In genomic region chr5:147075103-147076025, GRCm38 (mm10) we compare ENCODE assay signal across 8 mouse cellular contexts. TPM values are rescaled to one million over a fixed set of nuclear protein-coding genes. Genes with fewer than 3 reads are reported as not detected.
DNase-seq lines count a peak whose midpoint lies in the region; ATAC-seq and TF ChIP-seq lines count a peak whose summit lies in the region.

No protein-coding gene starts in this region.

- H3K9ac ChIP-seq in intestine, embryonic 15.5 days: peak overlapping the region; percentile 81
- peak overlapping the region; percentile 83 for H3K9ac ChIP-seq in liver, postnatal 0 days (replicated peaks)
- peak overlapping the region; percentile 79 for H3K9ac ChIP-seq in stomach, postnatal 0 days (ENCODE audit: low read length)

- ATAC-seq in intestine, embryonic 15.5 days: no peak
- ATAC-seq in liver, postnatal 0 days: no peak
- no peak for ATAC-seq in stomach, postnatal 0 days (ENCODE audit: low FRiP score, low TSS enrichment)

- DNase-seq in gastrocnemius, adult 2 months: peak; percentile 18
- no peak for DNase-seq in gastrocnemius, postnatal 4 days (ENCODE audit: low spot score in 2 of 2)
- DNase-seq in forebrain, embryonic 10.5 days (ENCODE audit: extremely low spot score, low spot score): no peak
- no peak for DNase-seq in liver, postnatal 0 days
- no peak for DNase-seq in stomach, postnatal 0 days (ENCODE audit: low spot score)
- DNase-seq in thymus, postnatal 14 days: no peak
- DNase-seq in layer of hippocampus, postnatal 25 days (ENCODE audit: extremely low spot score in 1 of 2, low spot score in 1 of 2): no peak

- peak overlapping the region; percentile 88 for H3K4me3 ChIP-seq in gastrocnemius, adult 2 months
- H3K4me3 ChIP-seq in forebrain, embryonic 10.5 days: peak overlapping the region; percentile 79
- H3K4me3 ChIP-seq in intestine, embryonic 15.5 days (replicated peaks): peak overlapping the region; percentile 65
- H3K4me3 ChIP-seq in liver, postnatal 0 days (ENCODE audit: low read depth, low read length): peak overlapping the region; percentile 68
- peak overlapping the region; percentile 71 for H3K4me3 ChIP-seq in stomach, postnatal 0 days (ENCODE audit: low read depth, low read length)

- intact Hi-C loops in gastrocnemius, adult 2 months (cut with DNase I): loop anchor here (2.0 to 5.0 kb wide), 3 partner anchors 37 to 243 kb away; partner anchors contain the start of genes Mtif3 and Rpl21

- peak overlapping the region; percentile 94 for H3K27ac ChIP-seq in gastrocnemius, adult 2 months
- H3K27ac ChIP-seq in forebrain, embryonic 10.5 days: peak overlapping the region; percentile 89
- peak overlapping the region; percentile 98 for H3K27ac ChIP-seq in intestine, embryonic 15.5 days
- peak overlapping the region; percentile 93 for H3K27ac ChIP-seq in liver, postnatal 0 days (ENCODE audit: low read depth)
- peak overlapping the region; percentile 95 for H3K27ac ChIP-seq in stomach, postnatal 0 days (replicated peaks)

- H3K4me2 ChIP-seq in intestine, embryonic 15.5 days (replicated peaks): peak overlapping the region; percentile 68
- H3K4me2 ChIP-seq in liver, postnatal 0 days (ENCODE audit: low read depth, low read length): peak overlapping the region; percentile 89
- H3K4me2 ChIP-seq in stomach, postnatal 0 days (replicated peaks; ENCODE audit: low read depth): peak overlapping the region; percentile 59

- 18% methylated on average over 21 of the region's 21 CpGs for WGBS in forebrain, embryonic 10.5 days
- WGBS in intestine, embryonic 15.5 days: 7% methylated on average over 21 of the region's 21 CpGs
- 15% methylated on average over 21 of the region's 21 CpGs for WGBS in liver, postnatal 0 days (ENCODE audit: insufficient replicate concordance)
- WGBS in stomach, postnatal 0 days: 5% methylated on average over 21 of the region's 21 CpGs

- TF ChIP-seq CTCF in gastrocnemius, adult 2 months (IDR thresholded peaks at IDR 0.05): no peak
- TF ChIP-seq CTCF in liver, postnatal 0 days (IDR thresholded peaks at IDR 0.05; ENCODE audit: low read depth): no peak
- no peak for TF ChIP-seq CTCF in stomach, postnatal 0 days (IDR thresholded peaks at IDR 0.05; ENCODE audit: low read depth)

- peaks cover 34% of the 10 kb centered on the region for H3K4me1 ChIP-seq in forebrain, embryonic 10.5 days
- H3K4me1 ChIP-seq in intestine, embryonic 15.5 days (replicated peaks): peaks cover 28% of the 10 kb centered on the region
- H3K4me1 ChIP-seq in liver, postnatal 0 days (ENCODE audit: insufficient read depth): peaks cover 29% of the 10 kb centered on the region
- peaks cover 10% of the 10 kb centered on the region for H3K4me1 ChIP-seq in stomach, postnatal 0 days (replicated peaks; ENCODE audit: control insufficient read depth, insufficient read depth)

- TF ChIP-seq EP300 in liver, postnatal 0 days (IDR thresholded peaks at IDR 0.05; ENCODE audit: low read depth): peak; percentile 37; the same call in 1 of the 2 replicates
- TF ChIP-seq EP300 in stomach, postnatal 0 days (optimal IDR thresholded peaks at IDR 0.05): no peak

- H3K9me3 ChIP-seq in forebrain, embryonic 10.5 days: no peaks in the 10 kb centered on the region
- H3K9me3 ChIP-seq in intestine, embryonic 15.5 days: no peaks in the 10 kb centered on the region
- no peaks in the 10 kb centered on the region for H3K9me3 ChIP-seq in liver, postnatal 0 days (ENCODE audit: low read length)
- H3K9me3 ChIP-seq in stomach, postnatal 0 days (ENCODE audit: control insufficient read depth, low read length): no peaks in the 10 kb centered on the region

- no peaks in the 10 kb centered on the region for H3K27me3 ChIP-seq in forebrain, embryonic 10.5 days (ENCODE audit: poor library complexity, severe bottlenecking)
- no peaks in the 10 kb centered on the region for H3K27me3 ChIP-seq in intestine, embryonic 15.5 days (replicated peaks)
- H3K27me3 ChIP-seq in liver, postnatal 0 days (ENCODE audit: insufficient read depth, low read length): no peaks in the 10 kb centered on the region
- no peaks in the 10 kb centered on the region for H3K27me3 ChIP-seq in stomach, postnatal 0 days (ENCODE audit: control insufficient read depth, insufficient read depth, low read length)

- H3K36me3 ChIP-seq in forebrain, embryonic 10.5 days (replicated peaks): peaks cover 18% of the 10 kb centered on the region
- no peaks in the 10 kb centered on the region for H3K36me3 ChIP-seq in intestine, embryonic 15.5 days
- 0 out of 2 replicates have a peak, but pooled peaks cover 4% of the 10 kb centered on the region for H3K36me3 ChIP-seq in liver, postnatal 0 days (replicated peaks; ENCODE audit: insufficient read depth, low read length)
- no peaks in the 10 kb centered on the region for H3K36me3 ChIP-seq in stomach, postnatal 0 days (ENCODE audit: control insufficient read depth, insufficient read depth, low read length)

RNA-seq across cellular contexts. Expression of gene Lnx2, which starts 1.0 kb away (rescaled TPM):
- 1 to 10 TPM; 3.3 to 3.4 TPM for total RNA-seq in gastrocnemius, adult 2 months (2021)
- 1 to 10 TPM; 8.2 to 8.7 TPM for total RNA-seq in gastrocnemius, postnatal 4 days (2021)
- 8.6 and 9.8 TPM in 2 replicates for polyA plus RNA-seq in forebrain, embryonic 10.5 days (2016; fragmentation: Nextera tagmentation; extraction: Ambion mirVana)
- 13.3 and 15.0 TPM in 2 replicates for polyA plus RNA-seq in intestine, embryonic 15.5 days (2015; fragmentation: Nextera tagmentation; extraction: Ambion mirVana)
- 5.4 and 6.9 TPM in 2 replicates for polyA plus RNA-seq in liver, postnatal 0 days (2015; fragmentation: Nextera tagmentation; extraction: Ambion mirVana)
- polyA plus RNA-seq in stomach, postnatal 0 days (2015; fragmentation: Nextera tagmentation; extraction: Ambion mirVana): 9.3 and 10.8 TPM in 2 replicates
- 1 to 10 TPM; 4.9 to 5.2 TPM for total RNA-seq in layer of hippocampus, postnatal 25 days (2021)

RNA-seq across cellular contexts. Expression of gene Polr1d, which starts 1.5 kb away (rescaled TPM):
- total RNA-seq in gastrocnemius, adult 2 months (2021): 10 to 100 TPM; 83.4 to 85.5 TPM
- total RNA-seq in gastrocnemius, postnatal 4 days (2021): 100 to 1,000 TPM; 105 TPM
- polyA plus RNA-seq in forebrain, embryonic 10.5 days (2016; fragmentation: Nextera tagmentation; extraction: Ambion mirVana): 129 and 132 TPM in 2 replicates
- polyA plus RNA-seq in intestine, embryonic 15.5 days (2015; fragmentation: Nextera tagmentation; extraction: Ambion mirVana): 151 and 155 TPM in 2 replicates
- 72.2 and 72.9 TPM in 2 replicates for polyA plus RNA-seq in liver, postnatal 0 days (2015; fragmentation: Nextera tagmentation; extraction: Ambion mirVana)
- polyA plus RNA-seq in stomach, postnatal 0 days (2015; fragmentation: Nextera tagmentation; extraction: Ambion mirVana): 150 TPM in 2 replicates
- total RNA-seq in layer of hippocampus, postnatal 25 days (2021): 10 to 100 TPM; 68.6 to 72.4 TPM
